Mouse (Mus musculus) ES-E14 (cell line): Measurements from ENCODE around the gene Pakap.

ENCODE experiments used
- CHD2 ChIP-seq: IDR thresholded peaks from 2 replicates; pipeline ENCODE4 v1.6.1; 2014; ENCODE audit warnings: mild to moderate bottlenecking, low read depth, low read length, inconsistent platforms
- ZC3H11A ChIP-seq: IDR thresholded peaks from 2 replicates; pipeline ENCODE4 v1.6.1; 2012; ENCODE audit warnings: low read depth, mild to moderate bottlenecking, inconsistent platforms, low read length, borderline replicate concordance

- no peak for TF ChIP-seq ZC3H11A
- TF ChIP-seq CHD2 = no peak
Measured at GRCm38 (mm10) chr4:57634956-57635355, 67.0 kb downstream of the Pakap start.
